Mouse (Mus musculus) forelimb bud, embryonic 11.5 days (tissue): ENCODE data around the gene 2410004B18Rik.
"Not testable (repeated sequence)": the region's sequence is repeated elsewhere in the genome, so short reads cannot be mapped to it uniquely, and the experiment has no call there.

ENCODE experiments used
- DNase-seq: peaks from one replicate; pipeline ENCODE4 v3.0.0-alpha.2; 2012; ENCODE audit warnings: low read depth, low spot score

2410004B18Rik gene

DNA sequence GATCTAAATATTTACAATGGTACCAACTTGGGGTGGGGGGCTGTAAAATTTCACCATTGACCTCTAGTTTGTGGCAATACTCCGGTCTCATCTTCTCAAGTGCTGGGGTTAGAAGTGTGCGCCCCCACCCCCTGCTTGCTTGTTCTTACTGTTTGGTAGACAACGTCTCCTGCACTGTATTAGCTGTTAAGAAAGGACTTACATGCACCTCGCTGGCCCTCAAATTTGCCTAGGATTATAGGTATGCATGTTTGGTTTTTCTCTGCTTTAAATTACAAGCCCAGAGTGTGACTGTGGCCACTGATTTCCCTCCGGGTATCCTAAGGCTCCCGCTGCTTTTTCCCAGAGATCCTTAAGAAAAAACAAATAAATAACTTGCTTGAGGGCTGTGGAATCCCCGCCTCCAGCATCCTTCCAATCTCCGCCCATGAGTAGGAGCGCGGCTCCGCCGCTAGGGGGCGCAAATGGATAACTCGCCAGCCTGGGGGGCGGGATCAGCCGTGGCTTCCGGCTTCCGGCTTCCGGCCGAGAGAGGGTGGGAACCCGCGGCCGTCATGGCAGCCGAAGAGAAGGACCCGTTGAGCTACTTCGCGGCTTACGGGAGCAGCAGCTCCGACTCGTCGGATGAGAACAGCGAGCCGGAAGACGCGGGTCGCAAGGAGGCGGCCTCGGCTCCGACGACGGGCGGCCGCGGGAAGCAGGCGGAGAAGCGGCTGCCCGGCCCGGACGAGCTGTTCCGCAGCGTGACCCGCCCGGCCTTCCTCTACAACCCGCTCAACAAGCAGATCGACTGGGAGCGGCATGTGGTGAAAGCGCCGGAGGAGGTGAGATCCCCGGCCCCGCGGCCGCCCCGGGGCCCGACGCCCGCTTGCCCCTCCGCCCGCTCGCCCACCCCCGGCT lies at the start of gene 2410004B18Rik:
2410004B18Rik (plus strand) TSS at position 510 of the 900 bp plus-strand sequence.
- DNase-seq: peak; percentile 95

- DNase-seq: no peak
Observed at GRCm38 (mm10) chr3:145890346-145891132, 47.3 kb upstream of the 2410004B18Rik start.

DNA sequence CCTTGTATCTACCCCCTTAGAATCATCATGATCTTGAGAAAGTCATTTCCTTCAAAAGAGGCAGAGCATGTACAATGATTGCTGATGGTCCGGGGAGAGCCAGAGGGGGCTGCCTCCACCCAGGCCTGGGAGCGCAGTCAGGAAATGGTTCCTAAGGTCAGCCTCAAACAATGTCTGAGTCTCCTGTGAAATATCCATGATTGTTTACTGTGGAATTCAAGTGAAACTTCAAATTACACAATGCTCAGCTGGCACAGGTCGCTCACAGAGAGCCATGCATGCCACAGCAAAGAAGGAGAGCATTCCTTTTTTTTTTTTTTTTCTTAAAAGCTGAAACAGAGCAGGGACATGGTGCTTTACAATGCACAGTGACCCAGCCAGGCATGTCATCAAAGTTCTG lies 45.4 kb upstream of the 2410004B18Rik start:
- no peak for DNase-seq

DNA sequence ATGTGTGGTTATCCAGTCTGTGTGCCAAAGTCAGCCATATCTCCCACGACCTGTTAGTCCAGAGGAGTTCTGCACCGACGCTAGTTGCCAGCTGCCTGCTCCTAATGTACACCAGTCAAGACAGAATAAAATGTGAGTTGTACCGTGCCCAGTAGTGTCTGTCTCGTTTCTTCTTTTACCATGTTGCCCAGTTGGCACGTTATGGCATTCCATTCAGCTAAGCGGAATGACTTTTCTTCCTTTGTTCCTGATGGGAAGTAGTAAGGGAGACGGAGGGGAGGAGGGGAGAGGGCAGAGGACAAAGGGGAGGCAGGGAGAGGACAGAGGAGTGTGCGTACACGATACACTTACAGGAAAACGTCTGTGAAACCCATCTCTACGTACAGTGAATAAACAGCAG lies 43.7 kb upstream of the 2410004B18Rik start:
- DNase-seq: no peak

GRCm38 (mm10) chr3:145897749-145898148 lies 40.1 kb upstream of the 2410004B18Rik start:
- no peak for DNase-seq

GRCm38 (mm10) chr3:145899832-145900231 lies 38.0 kb upstream of the 2410004B18Rik start:
- no peak for DNase-seq

DNA sequence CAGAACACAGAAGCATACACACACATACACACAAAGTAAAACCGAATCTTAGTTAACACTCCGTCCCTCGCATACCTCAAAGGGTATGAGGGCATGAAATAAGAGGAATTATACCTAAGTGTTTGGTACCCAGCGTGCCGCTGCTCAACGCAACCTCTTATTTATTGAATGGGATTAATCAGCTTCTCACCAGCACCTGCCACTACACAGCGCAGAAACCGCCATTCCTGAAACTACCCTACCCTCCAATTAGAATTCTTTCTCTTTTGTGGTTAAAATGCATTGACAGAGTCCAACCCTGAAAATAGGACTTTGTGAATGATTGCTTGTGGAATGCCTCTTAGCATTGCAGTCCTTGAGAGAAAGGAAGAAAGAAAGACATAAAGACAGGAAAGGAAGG lies 34.3 kb upstream of the 2410004B18Rik start:
- no peak for DNase-seq

DNA sequence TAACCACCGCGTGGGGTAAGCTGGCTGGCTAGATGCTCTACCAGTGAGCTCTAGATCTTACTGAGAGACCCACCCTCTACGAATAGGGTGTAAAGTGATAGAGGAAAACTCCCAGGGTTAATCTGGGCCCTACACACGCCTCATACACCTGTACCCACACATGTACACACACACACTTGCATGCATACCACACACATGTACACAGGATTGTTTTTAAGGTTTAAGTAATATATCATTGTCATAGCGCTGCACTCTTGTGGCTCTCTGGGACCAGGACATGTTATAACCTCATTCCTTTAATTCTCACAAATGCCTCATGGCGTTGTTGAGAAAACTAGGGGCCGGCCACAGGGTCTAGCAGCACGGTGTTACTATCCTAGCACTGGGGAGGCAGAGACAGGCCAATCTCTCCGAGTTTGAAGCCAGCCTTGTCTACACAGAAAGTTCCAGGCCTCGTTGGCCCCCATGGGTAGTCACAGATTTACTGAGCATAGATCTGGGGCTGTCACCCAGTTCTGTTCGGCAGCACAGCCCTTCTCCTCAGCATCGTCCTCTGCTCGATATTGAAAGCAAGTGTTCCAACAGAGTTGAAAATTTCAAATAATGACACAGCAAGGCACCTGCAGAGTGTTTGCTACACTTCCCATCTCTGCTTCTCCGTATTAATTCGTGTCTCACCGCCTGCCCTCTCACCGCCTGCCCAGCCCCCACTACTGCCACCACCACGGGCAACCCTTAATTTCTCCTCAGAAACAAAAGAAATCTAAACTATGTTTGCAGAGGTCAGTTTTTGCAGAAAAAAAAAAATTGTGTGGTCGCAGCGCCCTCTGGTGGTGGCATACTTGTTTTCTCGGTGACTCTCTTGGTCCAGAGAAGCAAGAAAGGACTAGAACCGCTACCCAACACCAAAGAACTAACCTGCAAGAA lies 32.7 kb upstream of the 2410004B18Rik start:
- peak; percentile 79 for DNase-seq

DNA sequence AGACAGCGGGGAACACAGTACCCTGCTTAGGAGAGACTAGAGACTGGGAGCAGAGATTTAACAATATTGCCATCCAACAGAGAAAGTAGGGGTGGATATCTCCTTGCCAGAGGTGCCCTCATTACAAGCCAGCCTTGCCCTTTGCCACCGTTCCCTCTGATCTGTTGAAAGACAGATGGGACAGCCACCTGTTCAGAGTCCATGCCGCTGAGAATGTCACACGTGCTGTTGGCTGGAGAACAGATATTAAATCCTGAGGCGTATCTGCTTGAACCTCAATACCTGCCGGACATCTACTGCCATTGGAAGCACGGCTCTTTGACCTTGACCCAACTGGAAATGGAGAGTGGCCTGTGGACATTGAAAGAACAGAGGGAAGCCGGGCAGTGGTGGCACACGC lies 31.2 kb upstream of the 2410004B18Rik start:
- no peak for DNase-seq

GRCm38 (mm10) chr3:145912512-145912911 lies 25.3 kb upstream of the 2410004B18Rik start:
- DNase-seq: no peak

- DNase-seq: no peak
Observed at GRCm38 (mm10) chr3:145913263-145913662, 24.6 kb upstream of the 2410004B18Rik start.

- not testable (repeated sequence) for DNase-seq
Observed at GRCm38 (mm10) chr3:145913942-145914341, 23.9 kb upstream of the 2410004B18Rik start.

- no peak for DNase-seq
Observed at GRCm38 (mm10) chr3:145916374-145916773, 21.4 kb upstream of the 2410004B18Rik start.

DNA sequence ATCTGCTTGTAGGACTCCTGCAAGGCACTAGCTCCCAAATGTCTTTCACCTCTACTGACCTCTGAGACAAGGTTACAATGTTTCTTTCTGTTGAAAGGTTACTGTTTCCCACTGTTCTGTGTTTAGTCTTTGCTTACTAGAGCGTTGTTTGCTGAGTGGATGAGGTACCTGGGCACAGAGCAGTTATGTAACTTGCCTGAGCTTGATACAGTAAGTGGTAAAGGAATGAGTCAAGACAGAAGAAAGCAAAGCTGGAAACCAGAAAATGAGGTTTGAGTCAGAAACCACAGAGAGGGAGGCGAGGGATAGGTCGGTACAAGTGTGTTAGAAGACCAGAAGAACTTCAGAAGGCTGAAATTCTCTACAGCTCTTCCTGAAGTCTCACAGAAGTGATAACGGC lies 21.0 kb upstream of the 2410004B18Rik start:
- DNase-seq: no peak

DNA sequence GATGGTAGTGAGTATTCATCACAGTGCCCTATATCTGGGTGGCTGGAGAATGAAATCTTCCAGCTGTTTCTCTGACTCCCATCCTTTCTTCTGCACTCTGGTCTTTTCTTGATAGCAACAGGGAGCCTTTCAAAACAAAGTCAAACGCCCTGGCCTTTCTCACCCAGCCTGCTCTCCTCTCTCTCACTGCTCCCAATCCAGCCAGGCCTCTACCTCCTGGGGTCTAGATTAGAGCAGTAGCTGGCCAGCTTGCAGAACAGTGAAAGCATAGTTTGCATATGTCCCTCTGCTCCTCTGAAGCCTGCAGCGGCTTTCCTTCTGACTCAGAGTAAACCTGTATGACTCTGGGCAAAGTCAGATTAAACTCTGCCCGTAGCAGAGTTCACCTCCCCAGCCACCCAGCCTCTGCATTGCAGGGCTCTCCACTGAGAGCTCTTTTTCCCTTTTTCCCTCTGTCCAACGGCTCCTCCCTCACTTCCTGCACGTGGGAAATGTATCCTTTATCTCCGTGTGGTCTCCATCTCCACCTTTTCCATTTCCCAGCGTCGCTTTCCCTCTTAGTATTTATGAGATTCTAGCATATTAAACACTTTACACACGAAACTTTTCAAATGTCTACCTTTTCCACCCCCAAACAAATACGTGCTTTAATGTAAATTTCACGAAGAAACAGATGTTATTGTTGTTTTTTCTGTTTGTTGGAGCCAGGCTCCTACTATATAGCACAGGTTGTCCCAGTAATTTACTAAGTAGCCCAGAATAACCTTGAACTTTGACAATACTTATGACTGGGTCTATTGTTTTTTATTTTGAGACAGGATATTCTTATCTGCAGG lies 15.6 kb upstream of the 2410004B18Rik start, which contains the start of gene Bcl10:
Bcl10 (plus strand) TSS at position 786 of the 836 bp plus-strand sequence.
- DNase-seq: no peak

GRCm38 (mm10) chr3:145922971-145923370 lies 14.8 kb upstream of the 2410004B18Rik start:
- no peak for DNase-seq

DNA sequence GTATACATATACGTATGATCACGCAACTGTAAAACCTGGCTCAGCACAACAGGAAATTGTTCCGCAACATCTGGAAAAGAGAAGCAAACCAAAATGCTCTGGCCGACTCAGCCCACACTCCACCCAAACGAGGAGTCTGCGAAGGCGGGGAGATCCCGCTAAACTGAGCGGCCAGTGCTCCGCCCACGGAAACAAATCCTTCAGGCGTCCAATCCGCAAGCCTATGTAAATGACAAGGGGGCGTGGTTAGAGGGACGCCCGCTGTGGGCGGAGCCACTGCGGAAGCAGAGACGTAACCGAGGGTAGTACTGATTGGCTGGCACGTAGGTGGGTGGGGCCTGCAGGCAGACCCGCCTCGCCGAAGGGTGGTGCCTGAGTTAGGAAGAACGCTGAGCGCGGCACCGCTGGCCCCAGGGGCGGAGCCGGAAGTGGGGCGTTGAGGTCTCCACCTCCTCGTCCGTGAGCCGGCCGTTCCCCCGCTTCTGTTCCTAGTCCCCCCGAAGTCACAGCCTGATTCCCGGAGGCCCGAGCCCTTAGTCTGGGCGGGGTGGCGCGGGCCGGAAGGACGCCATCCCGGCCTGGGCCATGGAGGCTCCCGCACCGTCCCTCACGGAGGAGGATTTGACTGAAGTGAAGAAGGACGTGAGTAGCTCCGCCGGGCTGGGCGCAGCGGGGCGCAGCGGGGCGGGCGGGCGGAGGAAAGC lies 13.8 kb upstream of the 2410004B18Rik start:
- DNase-seq: peak; percentile 100

DNA sequence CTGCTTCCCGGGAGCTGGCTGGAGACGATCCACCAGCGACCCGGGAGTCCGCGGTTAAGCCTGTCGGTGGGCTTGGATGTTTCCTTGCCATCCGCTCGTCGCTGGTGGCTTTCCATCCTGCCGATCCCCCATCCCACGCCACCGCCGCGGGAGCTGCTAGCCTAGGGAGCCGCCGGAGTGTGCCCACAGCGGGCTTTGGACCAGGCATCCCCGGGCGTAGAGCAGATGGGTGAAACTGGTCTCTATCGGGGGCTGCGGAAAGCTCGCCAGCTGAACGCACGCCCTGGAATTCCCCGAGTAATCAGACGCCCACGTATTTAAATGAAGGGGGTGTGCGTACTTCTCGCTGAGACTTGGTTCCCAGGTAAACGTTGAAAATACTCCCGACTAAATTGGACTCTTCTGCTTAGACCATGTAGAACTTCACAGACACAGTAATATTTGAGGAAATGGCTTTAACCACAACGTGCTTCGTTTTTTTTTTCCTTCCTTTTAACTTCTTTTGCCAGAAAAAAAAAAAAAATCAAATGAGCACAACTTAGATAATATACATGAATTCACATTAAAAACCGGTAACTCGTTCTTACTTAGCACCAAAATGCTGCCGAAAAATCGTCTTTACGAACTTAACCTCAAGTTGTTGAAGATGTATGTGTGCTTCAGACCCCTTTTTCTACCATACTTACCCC lies 13.0 kb upstream of the 2410004B18Rik start:
- DNase-seq: peak; percentile 35

DNA sequence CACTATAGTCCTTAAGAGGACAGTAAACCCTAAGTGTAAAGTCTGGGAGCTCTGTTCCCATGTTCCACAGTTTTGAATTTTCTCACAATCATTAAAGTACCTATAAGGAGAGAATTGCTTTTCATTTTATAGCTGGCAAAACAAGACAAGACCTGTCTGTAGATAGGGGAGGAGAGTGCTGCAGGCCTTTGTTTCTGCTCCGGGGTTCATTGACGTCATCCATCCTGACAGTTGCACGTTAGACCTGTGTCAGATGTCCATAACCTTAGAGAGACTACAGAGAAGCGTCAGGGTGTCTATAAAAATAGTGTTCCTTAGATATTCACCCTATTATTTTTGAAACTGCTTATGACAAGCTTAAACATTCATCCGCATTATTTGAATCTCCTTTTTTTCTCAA lies 12.3 kb upstream of the 2410004B18Rik start:
- no peak for DNase-seq
